Mouse (Mus musculus) erythroblast, adult 5-6 weeks (primary cell): ENCODE data around the gene Dgka. TPM values are rescaled to one million over a fixed set of nuclear protein-coding genes. Genes with fewer than 3 reads are reported as not detected.

ENCODE experiments used
- ATAC-seq: replicated peaks from 2 replicates; pipeline ENCODE4 v1.8.0; 2016; ENCODE audit warnings: moderate number of reproducible peaks, mild to moderate bottlenecking, moderate TSS enrichment, inconsistent platforms; ENCODE audit not compliant: poor library complexity, low FRiP score, severe bottlenecking
- total RNA-seq, 2 experiments: library from RNA; stranded (forward) in 1 of 2; stranded (reverse) in 1 of 2; fragments of 150-400 nt in 1 of 2; fragments of 200-764, 138-1000 nt in 1 of 2; gene quantifications; 2 replicates each; pipeline versions ENCODE4 v1.2.3 to v1.2.4; 2015 to 2017; ENCODE audit warnings: low replicate concordance in 2 of 2

Dgka gene
- total RNA-seq, 2 experiments from 2014 or later = 4.7 to 13.4 TPM

- peak; percentile 66 for ATAC-seq
Observed at GRCm38 (mm10) chr10:128674469-128675008, 70.1 kb downstream of the Dgka start.

GRCm38 (mm10) chr10:128673763-128674468, 70.7 kb downstream of the Dgka start, which contains the start of gene Suox:
TSS of gene Suox (minus strand) at chr10:128674073.
- peak; percentile 71 for ATAC-seq

- ATAC-seq = no peak
Observed at GRCm38 (mm10) chr10:128671148-128671547, 73.5 kb downstream of the Dgka start.

Other genes starting within 250 kb of the Dgka start
- gene Myl6b, start 246.2 kb downstream of the Dgka start, total RNA-seq (2015; ENCODE audit: low replicate concordance) = 5.4 TPM in 1 of 2 replicates, not detected in the other
- gene Myl6b, start 246.2 kb downstream of the Dgka start, total RNA-seq (2017; ENCODE audit: low replicate concordance) = 0.85 TPM in 1 of 2 replicates, not detected in the other
- gene Esyt1, start 219.0 kb downstream of the Dgka start, total RNA-seq (2015; ENCODE audit: low replicate concordance) = 15.2 and 16.9 TPM in 2 replicates
- 24.8 and 27.9 TPM in 2 replicates for gene Esyt1, start 219.0 kb downstream of the Dgka start, total RNA-seq (2017; ENCODE audit: low replicate concordance)
- 0.19 and 0.63 TPM in 2 replicates for gene Zc3h10, start 197.1 kb downstream of the Dgka start, total RNA-seq (2015; ENCODE audit: low replicate concordance)
- 2.8 and 3.2 TPM in 2 replicates for gene Zc3h10, start 197.1 kb downstream of the Dgka start, total RNA-seq (2017; ENCODE audit: low replicate concordance)
- gene Rpl41, start 195.6 kb downstream of the Dgka start, total RNA-seq (2015; ENCODE audit: low replicate concordance) = 936 and 1,095 TPM in 2 replicates
- 729 and 801 TPM in 2 replicates for gene Rpl41, start 195.6 kb downstream of the Dgka start, total RNA-seq (2017; ENCODE audit: low replicate concordance)
- gene Pa2g4, start 178.9 kb downstream of the Dgka start, total RNA-seq (2015; ENCODE audit: low replicate concordance) = 71.3 and 75.2 TPM in 2 replicates
- gene Pa2g4, start 178.9 kb downstream of the Dgka start, total RNA-seq (2017; ENCODE audit: low replicate concordance) = 42.9 and 67.5 TPM in 2 replicates
- 0.63 TPM in 1 of 2 replicates, not detected in the other for gene Erbb3, start 155.2 kb downstream of the Dgka start, total RNA-seq (2015; ENCODE audit: low replicate concordance)
- gene Erbb3, start 155.2 kb downstream of the Dgka start, total RNA-seq (2017; ENCODE audit: low replicate concordance) = 0.09 TPM in 1 of 2 replicates, not detected in the other
- gene Rps26, start 118.1 kb downstream of the Dgka start, total RNA-seq (2015; ENCODE audit: low replicate concordance) = 345 and 426 TPM in 2 replicates
- gene Rps26, start 118.1 kb downstream of the Dgka start, total RNA-seq (2017; ENCODE audit: low replicate concordance) = 114 and 205 TPM in 2 replicates
- gene Ikzf4, start 98.9 kb downstream of the Dgka start, total RNA-seq (2015; ENCODE audit: low replicate concordance) = not detected in 2 replicates
- 0.09 TPM in 1 of 2 replicates, not detected in the other for gene Ikzf4, start 98.9 kb downstream of the Dgka start, total RNA-seq (2017; ENCODE audit: low replicate concordance)
- gene Suox, start 70.8 kb downstream of the Dgka start, total RNA-seq (2015; ENCODE audit: low replicate concordance) = 3.1 and 7.5 TPM in 2 replicates
- 8.4 and 11.3 TPM in 2 replicates for gene Suox, start 70.8 kb downstream of the Dgka start, total RNA-seq (2017; ENCODE audit: low replicate concordance)
- gene Rab5b, start 48.6 kb downstream of the Dgka start, total RNA-seq (2015; ENCODE audit: low replicate concordance) = 26.9 and 42.2 TPM in 2 replicates
- 64.8 and 71.7 TPM in 2 replicates for gene Rab5b, start 48.6 kb downstream of the Dgka start, total RNA-seq (2017; ENCODE audit: low replicate concordance)
- gene Pmel, start 40.7 kb downstream of the Dgka start, total RNA-seq (2015; ENCODE audit: low replicate concordance) = not detected in 2 replicates
- gene Pmel, start 40.7 kb downstream of the Dgka start, total RNA-seq (2017; ENCODE audit: low replicate concordance) = not detected in 2 replicates
- 29.8 and 37.2 TPM in 2 replicates for gene Cdk2, start 39.8 kb downstream of the Dgka start, total RNA-seq (2015; ENCODE audit: low replicate concordance)
- gene Cdk2, start 39.8 kb downstream of the Dgka start, total RNA-seq (2017; ENCODE audit: low replicate concordance) = 21.0 and 34.3 TPM in 2 replicates
- 2.5 and 17.5 TPM in 2 replicates for gene Pym1, start 3.0 kb upstream of the Dgka start, total RNA-seq (2015; ENCODE audit: low replicate concordance)
- 9.1 and 12.4 TPM in 2 replicates for gene Pym1, start 3.0 kb upstream of the Dgka start, total RNA-seq (2017; ENCODE audit: low replicate concordance)
- gene Mmp19, start 46.1 kb upstream of the Dgka start, total RNA-seq (2015; ENCODE audit: low replicate concordance) = 0.38 TPM in 1 of 2 replicates, not detected in the other
- gene Mmp19, start 46.1 kb upstream of the Dgka start, total RNA-seq (2017; ENCODE audit: low replicate concordance) = 0.85 and 1.5 TPM in 2 replicates
- 16.5 and 17.6 TPM in 2 replicates for gene Dnajc14, start 59.2 kb upstream of the Dgka start, total RNA-seq (2015; ENCODE audit: low replicate concordance)
- gene Dnajc14, start 59.2 kb upstream of the Dgka start, total RNA-seq (2017; ENCODE audit: low replicate concordance) = 9.5 and 9.6 TPM in 2 replicates
- gene Tmem198b, start 59.5 kb upstream of the Dgka start, total RNA-seq (2015; ENCODE audit: low replicate concordance) = 0.19 and 1.7 TPM in 2 replicates
- 0.42 and 3.7 TPM in 2 replicates for gene Tmem198b, start 59.5 kb upstream of the Dgka start, total RNA-seq (2017; ENCODE audit: low replicate concordance)
- gene Sarnp, start 72.5 kb upstream of the Dgka start, total RNA-seq (2015; ENCODE audit: low replicate concordance) = 74.4 and 106 TPM in 2 replicates
- gene Sarnp, start 72.5 kb upstream of the Dgka start, total RNA-seq (2017; ENCODE audit: low replicate concordance) = 93.5 and 113 TPM in 2 replicates
- 5.4 and 18.8 TPM in 2 replicates for gene Ormdl2, start 76.8 kb upstream of the Dgka start, total RNA-seq (2015; ENCODE audit: low replicate concordance)
- gene Ormdl2, start 76.8 kb upstream of the Dgka start, total RNA-seq (2017; ENCODE audit: low replicate concordance) = 13.0 and 28.2 TPM in 2 replicates
- not detected in 2 replicates for gene Gdf11, start 146.9 kb upstream of the Dgka start, total RNA-seq (2015; ENCODE audit: low replicate concordance)
- gene Gdf11, start 146.9 kb upstream of the Dgka start, total RNA-seq (2017; ENCODE audit: low replicate concordance) = not detected in 2 replicates
- 90.9 and 115 TPM in 2 replicates for gene Cd63, start 156.1 kb upstream of the Dgka start, total RNA-seq (2015; ENCODE audit: low replicate concordance)
- gene Cd63, start 156.1 kb upstream of the Dgka start, total RNA-seq (2017; ENCODE audit: low replicate concordance) = 27.2 and 35.5 TPM in 2 replicates
- 5.0 TPM in 1 of 2 replicates, not detected in the other for gene Rdh5, start 178.0 kb upstream of the Dgka start, total RNA-seq (2015; ENCODE audit: low replicate concordance)
- 1.1 TPM in 1 of 2 replicates, not detected in the other for gene Rdh5, start 178.0 kb upstream of the Dgka start, total RNA-seq (2017; ENCODE audit: low replicate concordance)
- gene Bloc1s1, start 179.2 kb upstream of the Dgka start, total RNA-seq (2015; ENCODE audit: low replicate concordance) = 25.4 and 37.0 TPM in 2 replicates
- gene Bloc1s1, start 179.2 kb upstream of the Dgka start, total RNA-seq (2017; ENCODE audit: low replicate concordance) = 22.7 and 24.7 TPM in 2 replicates
- not detected in 2 replicates for gene Itga7, start 189.0 kb upstream of the Dgka start, total RNA-seq (2015; ENCODE audit: low replicate concordance)
- not detected in 2 replicates for gene Itga7, start 189.0 kb upstream of the Dgka start, total RNA-seq (2017; ENCODE audit: low replicate concordance)
- not detected in 2 replicates for gene Mettl7b, start 216.1 kb upstream of the Dgka start, total RNA-seq (2015; ENCODE audit: low replicate concordance)
- gene Mettl7b, start 216.1 kb upstream of the Dgka start, total RNA-seq (2017; ENCODE audit: low replicate concordance) = not detected in 2 replicates
- gene Olfr9, start 244.6 kb upstream of the Dgka start, total RNA-seq (2015; ENCODE audit: low replicate concordance) = not detected in 2 replicates
- not detected in 2 replicates for gene Olfr9, start 244.6 kb upstream of the Dgka start, total RNA-seq (2017; ENCODE audit: low replicate concordance)